Comparison of ENCODE assay signal across 9 mouse cellular contexts in genomic region chr4:84199181-84199656, GRCm38 (mm10).
DNase-seq lines count a peak whose midpoint lies in the region; ATAC-seq and TF ChIP-seq lines count a peak whose summit lies in the region.
"Had no signal": no experiment of that assay in that cellular context is flagged by ENCODE, and none has a peak within 500 bp of the region (broad histone marks: within the 10 kb centered on the region; RNA-seq: fewer than 3 reads in every experiment).

No protein-coding gene starts in this region.

- no peaks in the 10 kb centered on the region for H3K9me3 ChIP-seq in lung, postnatal 0 days (ENCODE audit: low read length)

- peak; percentile 21; the same call in 1 of the 2 replicates for ATAC-seq in lung, postnatal 0 days

- TF ChIP-seq POLR2A in cerebellum, adult 2 months (IDR thresholded peaks at IDR 0.05; ENCODE audit: borderline replicate concordance, insufficient read depth, low read length) = no peak

- no peak overlapping the region for H3K27ac ChIP-seq in cerebellum, adult 2 months (ENCODE audit: insufficient read depth, low read length)
- no peak overlapping the region for H3K27ac ChIP-seq in lung, postnatal 0 days (ENCODE audit: low read length)

- peaks cover 3% of the 10 kb centered on the region for H3K4me1 ChIP-seq in cerebellum, adult 2 months (ENCODE audit: control insufficient read depth, insufficient read depth, low read length)
- no peaks in the 10 kb centered on the region for H3K4me1 ChIP-seq in lung, postnatal 0 days (ENCODE audit: insufficient read depth, low read depth, low read length)

- H3K9ac ChIP-seq in lung, postnatal 0 days (replicated peaks; ENCODE audit: low read depth) = no peak overlapping the region

- H3K27me3 ChIP-seq in cerebellum, adult 2 months (ENCODE audit: control insufficient read depth, insufficient read depth, low read length) = no peaks in the 10 kb centered on the region
- no peaks in the 10 kb centered on the region for H3K27me3 ChIP-seq in lung, postnatal 0 days (replicated peaks; ENCODE audit: insufficient read depth, low read length)

- no peak for TF ChIP-seq CTCF in cerebellum, adult 2 months (IDR thresholded peaks at IDR 0.05; ENCODE audit: borderline replicate concordance, insufficient read depth, low read depth, low read length)
- no peak for TF ChIP-seq CTCF in lung, postnatal 0 days (IDR thresholded peaks at IDR 0.05)

- 42% methylated on average over 9 of the region's 9 CpGs for WGBS in cerebellum, adult 2 months
- 45% methylated on average over 9 of the region's 9 CpGs for WGBS in lung, postnatal 0 days

- TF ChIP-seq EP300 in lung, postnatal 0 days (IDR thresholded peaks at IDR 0.05) = no peak

- H3K4me3 ChIP-seq in cerebellum, adult 2 months (replicated peaks; ENCODE audit: insufficient read depth, low read depth, low read length) = no peak overlapping the region
- H3K4me3 ChIP-seq in lung, postnatal 0 days (ENCODE audit: low read depth, low read length) = no peak overlapping the region

- no peak overlapping the region for H3K4me2 ChIP-seq in lung, postnatal 0 days (replicated peaks; ENCODE audit: low read depth, low read length)

- DNase-seq in cerebellum, adult 8-10 months = peak; percentile 3
- no peak for DNase-seq in cerebellum, adult 2 months
- DNase-seq in lung, postnatal 0 days (ENCODE audit: low spot score) = no peak
- DNase-seq in lung, postnatal 14 days = no peak
- DNase-seq in heart, postnatal 4 days = peak; percentile 74
- peak; percentile 30 for DNase-seq in ovary, postnatal 14 days (ENCODE audit: low spot score)
- no peak for DNase-seq in layer of hippocampus, adult 18-20 months (ENCODE audit: low spot score in 2 of 2)
- DNase-seq in spleen, postnatal 36 days (ENCODE audit: low spot score in 2 of 2) = no peak
- DNase-seq: adrenal gland, adult 2 months had no signal

- no peaks in the 10 kb centered on the region for H3K36me3 ChIP-seq in lung, postnatal 0 days (ENCODE audit: insufficient read depth, low read length)

Comparison
In these comparisons a context has a peak if more than half of its experiments do, and no peak if none do; other contexts are left out.
1. DNase-seq: peak in cerebellum, adult 8-10 months (single experiment), heart, postnatal 4 days (single experiment) and ovary, postnatal 14 days (single experiment); none in cerebellum, adult 2 months (0 of 2), lung, postnatal 0 days (single experiment), lung, postnatal 14 days (single experiment), layer of hippocampus, adult 18-20 months (0 of 2) and spleen, postnatal 36 days (0 of 2).